Mouse (Mus musculus) hematopoietic stem cell, adult 5-6 weeks (primary cell): ENCODE results near the gene Fanca. TPM values are rescaled to one million over a fixed set of nuclear protein-coding genes. Genes with fewer than 3 reads are reported as not detected.

Experiments used
- ATAC-seq, 2 experiments: fragments of 125-278 bp in 1 of 2; replicated peaks in 1 of 2; 2 replicates each; pipeline ENCODE4 v1.8.0; 2016 to 2017; ENCODE audit warnings: inconsistent platforms in 2 of 2, mild to moderate bottlenecking in 2 of 2, moderate number of reproducible peaks in 2 of 2, low read depth in 1 of 2, moderate TSS enrichment in 1 of 2; ENCODE audit not compliant: low FRiP score in 2 of 2, poor library complexity in 2 of 2, severe bottlenecking in 2 of 2, insufficient read depth in 1 of 2, low TSS enrichment in 1 of 2
- total RNA-seq: library from RNA; stranded (forward); fragments of 172-1452, 232-1000 nt; gene quantifications from 2 replicates; pipeline ENCODE4 v1.2.3, GENCODE M21; 2017

Fanca gene
- total RNA-seq = 23.7 and 38.5 TPM in 2 replicates

DNA sequence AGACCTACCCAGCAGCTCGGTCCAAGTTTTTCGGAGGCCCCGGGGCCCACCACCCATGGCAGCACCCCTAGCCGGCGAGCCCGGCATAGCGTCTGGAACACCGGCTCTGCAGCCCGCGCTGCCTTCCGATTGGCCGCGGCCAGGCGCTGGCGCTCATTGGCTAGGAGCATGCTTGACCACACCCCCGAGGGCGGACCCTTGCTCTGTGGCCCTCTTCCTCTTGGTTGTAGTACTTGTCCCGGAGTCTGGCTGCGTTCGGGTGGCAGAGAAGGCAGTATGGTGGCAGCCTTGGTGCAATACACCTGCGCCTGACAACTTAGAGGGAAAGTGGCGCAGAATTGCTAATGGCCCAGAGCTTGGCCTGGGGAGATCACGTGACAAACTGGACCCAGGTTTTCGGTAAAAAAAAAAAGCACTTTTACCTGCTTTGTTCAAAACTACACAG is at the start of gene Fanca:
TSS of gene Fanca (minus strand) at position 110 of the 445 bp plus-strand sequence.
- ATAC-seq = peak; percentile 99

GRCm38 (mm10) chr8:123361082-123361739 is 42.8 kb upstream of the Fanca start:
- peak; percentile 69 to 83 for ATAC-seq

GRCm38 (mm10) chr8:123353216-123353615 is 34.8 kb upstream of the Fanca start:
- no peak; a peak in 1 of 4 replicates for ATAC-seq

GRCm38 (mm10) chr8:123352786-123353185 is 34.4 kb upstream of the Fanca start:
- ATAC-seq = peak; percentile 48 to 56

- no peak for ATAC-seq
These were observed 33.7 kb upstream of the Fanca start for GRCm38 (mm10) chr8:123352118-123352517.

DNA sequence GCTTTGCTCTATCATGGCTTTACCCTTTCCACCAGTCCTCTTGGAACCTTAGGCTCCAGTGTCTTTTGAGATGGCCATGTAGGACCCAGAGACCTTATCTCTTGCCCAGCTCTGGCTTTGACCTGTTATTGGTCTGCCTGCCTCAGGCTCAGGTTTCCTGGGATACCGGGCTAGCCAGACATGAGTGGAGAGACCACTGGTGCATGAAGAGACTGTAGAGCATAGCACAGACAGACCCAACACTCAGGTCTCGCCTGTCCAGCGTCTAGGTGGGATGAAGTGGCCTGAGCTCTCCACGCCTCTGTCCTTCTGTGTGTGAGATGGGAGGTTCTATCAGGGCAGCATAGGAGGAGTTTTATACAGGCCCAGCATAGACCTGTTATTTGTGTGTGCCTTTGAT is 30.7 kb upstream of the Fanca start:
- no peak for ATAC-seq

DNA sequence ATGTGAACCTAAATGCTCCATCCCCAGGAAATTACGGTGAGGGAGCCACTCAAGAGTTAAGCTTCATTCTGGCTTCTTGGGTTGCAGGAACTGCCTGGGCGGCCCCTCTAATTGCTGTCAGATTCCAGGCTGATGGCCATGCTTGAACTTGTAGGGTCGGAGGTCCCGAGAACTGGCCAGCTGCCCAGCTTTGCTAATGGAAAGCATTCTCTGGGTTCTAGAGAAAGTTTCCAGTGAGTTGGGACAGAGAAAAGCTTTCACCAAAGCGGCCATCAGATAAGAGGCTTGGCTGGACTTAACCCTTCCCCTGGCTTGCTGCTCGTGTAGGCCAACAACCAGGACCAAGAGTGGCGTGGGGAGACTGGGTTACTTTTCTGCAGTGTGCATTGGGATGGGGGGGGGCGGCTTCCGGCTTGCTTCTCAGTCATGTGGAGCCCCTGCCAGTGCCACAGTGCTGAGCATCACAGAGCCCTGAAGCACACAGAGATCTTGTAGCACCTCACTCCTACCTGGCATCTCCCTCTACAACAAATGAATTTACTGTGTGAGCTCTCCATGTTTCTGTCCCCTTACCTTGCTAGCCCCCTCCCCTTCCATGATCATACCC is 30.0 kb upstream of the Fanca start:
- no peak for ATAC-seq

- ATAC-seq = no peak
These were observed 28.9 kb upstream of the Fanca start for GRCm38 (mm10) chr8:123347293-123347692.

DNA sequence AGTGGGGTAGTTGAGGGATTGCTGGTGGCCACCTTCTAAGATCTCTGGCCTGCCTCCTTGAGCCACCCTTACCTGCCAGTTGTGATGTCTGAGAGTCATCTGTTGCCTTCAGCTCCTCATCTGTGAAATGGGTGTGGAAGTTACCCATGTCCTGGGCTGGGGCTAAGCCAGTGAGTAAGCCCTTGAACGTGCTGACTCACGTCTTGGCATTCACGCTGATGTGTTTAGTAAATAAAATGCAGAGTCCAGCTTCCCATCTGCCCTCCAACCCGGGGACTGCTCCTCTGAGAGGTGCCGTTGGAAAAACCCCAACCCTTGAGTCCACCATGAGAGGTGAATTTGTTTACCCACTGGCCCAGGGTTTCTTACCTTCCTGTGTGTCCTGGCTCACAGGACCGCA is 27.5 kb upstream of the Fanca start:
- no peak for ATAC-seq

DNA sequence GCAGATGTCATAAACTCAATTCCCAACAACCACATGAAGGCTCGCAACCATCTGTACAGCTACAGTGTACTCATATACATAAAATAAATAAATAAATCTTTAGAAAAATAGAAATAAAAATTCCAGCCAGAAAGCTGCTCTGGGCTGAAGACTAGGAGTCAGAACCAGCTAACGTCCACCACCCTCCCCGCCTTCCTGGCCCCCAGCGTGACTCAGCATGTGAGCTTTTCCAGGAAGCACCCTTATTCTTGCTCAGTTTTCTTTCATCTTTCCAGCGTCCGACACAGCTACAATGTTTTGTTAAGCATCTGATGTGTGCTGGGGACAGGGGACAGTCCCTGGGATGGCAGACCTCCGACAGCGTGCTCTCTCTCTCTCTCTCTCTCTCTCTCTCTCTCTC is 26.8 kb upstream of the Fanca start:
- no peak for ATAC-seq

DNA sequence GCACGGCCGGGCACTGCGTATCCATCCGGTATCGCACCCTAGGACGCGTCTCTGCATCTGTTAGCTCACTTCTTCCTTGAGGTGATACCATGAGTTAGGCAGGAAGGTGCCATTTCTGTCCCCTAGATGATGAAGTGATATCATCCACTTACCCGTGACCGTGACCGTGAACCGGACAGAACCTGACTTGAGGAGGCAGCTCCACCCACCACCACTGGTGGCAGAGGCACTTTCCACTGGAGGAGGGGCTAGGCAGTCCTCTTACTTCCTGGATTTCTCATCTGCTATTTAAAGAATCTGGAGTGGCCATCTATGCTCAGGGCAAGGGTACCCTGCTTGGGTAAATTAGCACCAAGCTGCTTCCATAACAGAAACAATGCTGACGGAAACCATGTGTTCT is 25.0 kb upstream of the Fanca start:
- ATAC-seq = no peak

- ATAC-seq = no peak
These were observed 24.5 kb upstream of the Fanca start for GRCm38 (mm10) chr8:123342911-123343310.

DNA sequence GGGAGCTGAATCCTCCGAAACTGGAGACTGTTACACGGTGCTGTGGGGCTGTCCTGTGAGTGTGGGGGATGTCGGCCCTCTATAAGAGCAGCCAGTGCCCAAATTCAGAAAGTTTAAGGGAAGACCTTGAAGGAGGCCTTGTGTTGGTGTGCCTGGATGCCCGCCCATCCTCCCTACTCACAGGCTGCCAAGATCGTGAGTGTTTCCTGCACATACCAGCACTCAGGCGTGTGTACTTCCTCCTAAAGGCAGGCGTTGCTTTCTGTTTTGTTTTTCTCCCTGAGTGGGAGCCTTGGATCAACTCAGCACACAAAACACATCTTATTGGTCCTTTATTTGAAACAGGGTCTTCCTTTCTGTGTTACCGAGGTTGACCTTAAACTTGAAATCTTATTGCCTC is 23.9 kb upstream of the Fanca start:
- peak; percentile 78 to 82 for ATAC-seq

DNA sequence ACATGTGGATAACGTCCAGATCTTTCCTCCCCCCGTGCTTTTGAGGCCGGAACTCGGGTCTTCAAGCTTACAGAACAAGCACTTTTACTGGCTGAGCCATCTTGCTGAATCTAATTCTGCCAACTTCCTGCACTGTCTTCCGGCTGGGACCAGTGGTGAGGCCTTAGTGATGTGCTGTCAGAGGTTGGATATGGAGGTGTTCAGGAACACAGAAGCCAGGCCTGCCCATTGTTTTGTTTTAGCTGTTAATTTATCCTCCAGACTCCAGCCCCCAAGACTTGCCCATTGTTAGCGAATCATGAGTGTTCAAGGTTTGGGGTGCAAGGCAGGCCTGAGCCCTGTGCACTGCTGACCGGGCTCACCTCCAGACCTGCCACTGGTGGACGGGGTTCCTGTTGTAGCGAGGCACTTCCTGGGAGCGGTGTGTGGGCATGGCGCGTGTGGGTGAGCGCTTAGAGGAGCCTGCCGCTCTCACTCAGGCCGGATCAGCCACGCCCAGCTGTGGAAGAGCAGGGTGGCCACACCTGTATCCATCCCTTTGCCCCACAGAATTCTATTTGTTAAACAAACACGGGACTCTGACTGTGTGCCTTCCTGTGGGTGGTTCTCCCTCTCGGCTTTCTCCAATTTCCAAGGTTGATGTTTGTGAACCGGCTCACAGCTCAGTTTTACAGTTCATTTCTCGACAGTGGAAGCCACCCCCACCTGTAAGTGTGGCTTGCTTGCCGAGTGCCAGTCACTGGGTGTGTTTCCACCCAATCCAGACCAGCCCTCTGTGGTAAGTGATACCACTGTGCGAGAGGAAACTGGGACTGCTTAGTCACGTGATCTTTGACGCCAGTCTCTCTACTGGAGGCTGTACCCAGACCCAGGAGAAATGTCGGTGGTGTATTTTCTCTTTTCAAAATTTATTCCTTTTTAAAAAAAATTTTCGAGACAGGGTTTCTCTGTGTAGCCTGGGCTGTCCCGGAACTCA is 23.0 kb upstream of the Fanca start:
- ATAC-seq = peak; percentile 39 to 46; a peak in 1 of 4 replicates

DNA sequence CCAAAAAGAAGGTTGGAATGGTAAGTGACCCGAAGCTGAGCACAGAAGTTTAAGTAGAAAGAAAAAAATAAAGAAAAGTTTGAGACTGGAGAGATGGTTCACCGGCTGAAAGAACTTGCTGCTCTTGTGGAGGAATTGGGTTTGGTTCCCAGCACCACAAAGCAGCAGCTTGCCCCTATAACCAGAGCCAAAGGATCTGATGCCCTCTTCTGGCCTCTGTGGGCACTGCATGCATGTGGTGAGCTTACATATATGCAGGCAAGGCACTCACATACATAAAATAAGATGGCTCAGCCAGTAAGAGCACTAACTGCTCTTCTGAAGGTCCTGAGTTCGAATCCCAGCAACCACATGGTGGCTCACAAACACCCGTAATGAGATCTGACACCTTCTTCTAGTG is 21.7 kb upstream of the Fanca start:
- no peak for ATAC-seq

- ATAC-seq = no peak
These were observed 19.1 kb upstream of the Fanca start for GRCm38 (mm10) chr8:123337475-123337874.

GRCm38 (mm10) chr8:123334467-123334866 is 16.1 kb upstream of the Fanca start:
- no peak for ATAC-seq

DNA sequence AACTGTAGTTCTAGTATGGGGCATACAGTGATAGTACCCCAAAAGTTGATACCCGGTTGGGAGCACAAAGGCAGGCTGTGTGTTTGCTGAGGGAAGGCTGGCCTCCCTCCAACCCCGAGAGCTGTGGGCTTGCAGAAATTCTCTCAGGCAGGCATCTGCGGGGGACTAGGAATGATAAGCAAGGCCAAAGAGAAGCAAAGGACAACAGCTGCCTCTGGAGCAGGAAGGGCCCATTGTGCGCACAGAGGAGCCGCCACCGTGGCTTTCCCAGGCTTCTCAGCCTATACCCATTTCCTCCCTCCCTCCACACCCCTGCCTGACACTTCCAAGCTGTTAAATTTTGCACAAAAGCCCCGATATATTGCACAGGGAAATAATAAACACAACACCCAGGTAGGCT is 15.5 kb upstream of the Fanca start:
- ATAC-seq = no peak
